Mouse (Mus musculus) MEL (cell line): ENCODE data around the gene Tm4sf5. TPM values are rescaled to one million over a fixed set of nuclear protein-coding genes. Genes with fewer than 3 reads are reported as not detected.

Experiments used
- DNase-seq: peaks from one replicate; pipeline ENCODE4 v3.0.0; 2011; ENCODE audit warnings: low read depth, low spot score
- H3K27ac ChIP-seq: 2 replicates; pipeline ENCODE4 v1.5.1; 2012; ENCODE audit warnings: low read depth, mild to moderate bottlenecking, control low read depth, low read length, moderate library complexity; ENCODE audit not compliant: control insufficient read depth
- H3K27me3 ChIP-seq, 2 experiments: fragments of 150-350 bp in 1 of 2; sonication (generic) in 1 of 2; 2 replicates each; pipeline ENCODE4 v1.6.1; 2012; ENCODE audit warnings: low read length in 2 of 2, mild to moderate bottlenecking in 2 of 2, improper control_type of control experiment in 1 of 2, moderate library complexity in 1 of 2; ENCODE audit not compliant: insufficient read depth in 2 of 2, control insufficient read depth in 1 of 2
- H3K36me3 ChIP-seq, 2 experiments: 2 replicates each; pipeline ENCODE4 v1.6.1; 2012 to 2014; ENCODE audit warnings: low read length in 2 of 2, improper control_type of control experiment in 1 of 2, inconsistent platforms in 1 of 2, mild to moderate bottlenecking in 1 of 2; ENCODE audit not compliant: insufficient read depth in 2 of 2, control insufficient read depth in 1 of 2
- H3K4me1 ChIP-seq, 2 experiments: fragments of 150-350 bp in 1 of 2; sonication (generic) in 1 of 2; 2 replicates each; pipeline ENCODE4 v1.6.1; 2012; ENCODE audit warnings: low read length in 2 of 2, improper control_type of control experiment in 1 of 2, mild to moderate bottlenecking in 1 of 2; ENCODE audit not compliant: insufficient read depth in 2 of 2, control insufficient read depth in 1 of 2
- H3K4me3 ChIP-seq, 2 experiments: fragments of 150-350 bp in 1 of 2; sonication (generic) in 1 of 2; 2 replicates each; pipeline ENCODE4 v1.5.1; 2012; ENCODE audit warnings: low read depth in 2 of 2, low read length in 2 of 2, mild to moderate bottlenecking in 2 of 2, moderate library complexity in 2 of 2, control low read depth in 1 of 2, improper control_type of control experiment in 1 of 2; ENCODE audit not compliant: control insufficient read depth in 1 of 2, insufficient read depth in 1 of 2
- H3K79me2 ChIP-seq: 2 replicates; pipeline ENCODE4 v1.6.1; 2012; ENCODE audit warnings: mild to moderate bottlenecking, low read length, moderate library complexity; ENCODE audit not compliant: control insufficient read depth, poor library complexity, insufficient read depth
- H3K9ac ChIP-seq: 2 replicates; pipeline ENCODE4 v1.6.1; 2012; ENCODE audit warnings: low read depth, mild to moderate bottlenecking, control low read depth, low read length, moderate library complexity; ENCODE audit not compliant: control insufficient read depth, poor library complexity, severe bottlenecking
- H3K9me3 ChIP-seq: fragments of 150-350 bp; sonication (generic); replicated peaks from 2 replicates; pipeline ENCODE4 v1.6.1; 2012; ENCODE audit warnings: mild to moderate bottlenecking, low read length, improper control_type of control experiment, moderate library complexity; ENCODE audit not compliant: insufficient read depth
- CHD1 ChIP-seq: IDR thresholded peaks from 2 replicates; pipeline ENCODE4 v1.6.1; 2012; ENCODE audit warnings: low read depth, mild to moderate bottlenecking, inconsistent platforms, low read length, improper control_type of control experiment
- CHD2 ChIP-seq: IDR thresholded peaks from 2 replicates; pipeline ENCODE4 v1.6.1; 2011; ENCODE audit warnings: low read length, improper control_type of control experiment
- CTCF ChIP-seq, 3 experiments: IDR thresholded peaks in 2 of 3; conservative IDR thresholded peaks in 1 of 3; 2 replicates each; pipeline ENCODE4 v1.5.1; 2011 to 2012; ENCODE audit warnings: low read length in 3 of 3, low read depth in 2 of 3, mild to moderate bottlenecking in 2 of 3, improper control_type of control experiment in 1 of 3, inconsistent platforms in 1 of 3, mixed read lengths in 1 of 3, moderate library complexity in 1 of 3; ENCODE audit not compliant: control insufficient read depth in 1 of 3, insufficient read depth in 1 of 3, poor library complexity in 1 of 3, severe bottlenecking in 1 of 3
- E2F4 ChIP-seq: IDR thresholded peaks from 2 replicates; pipeline ENCODE4 v1.6.1; 2011; ENCODE audit warnings: low read depth, low read length, improper control_type of control experiment, borderline replicate concordance
- ELF1 ChIP-seq: IDR thresholded peaks from 2 replicates; pipeline ENCODE4 v1.6.1; 2014; ENCODE audit warnings: low read depth, mild to moderate bottlenecking, inconsistent platforms, low read length, improper control_type of control experiment, moderate library complexity
- EP300 ChIP-seq, 2 experiments: IDR thresholded peaks; 2 replicates each; pipeline ENCODE4 v1.6.1; 2011; ENCODE audit warnings: improper control_type of control experiment in 2 of 2, low read length in 2 of 2, low read depth in 1 of 2, mild to moderate bottlenecking in 1 of 2
- ETS1 ChIP-seq: IDR thresholded peaks from 2 replicates; pipeline ENCODE4 v1.6.1; 2012; ENCODE audit warnings: low read depth, mild to moderate bottlenecking, inconsistent platforms, low read length, improper control_type of control experiment, moderate library complexity
- GABPA ChIP-seq: IDR thresholded peaks from 2 replicates; pipeline ENCODE4 v1.6.1; 2012; ENCODE audit warnings: low read depth, mild to moderate bottlenecking, inconsistent platforms, low read length, improper control_type of control experiment, moderate library complexity
- GATA1 ChIP-seq: IDR thresholded peaks from 2 replicates; pipeline ENCODE4 v1.6.1; 2011; ENCODE audit warnings: low read depth, low read length, improper control_type of control experiment
- KAT2A ChIP-seq: conservative IDR thresholded peaks from 2 replicates; pipeline ENCODE4 v1.6.1; 2012; ENCODE audit warnings: low read depth, low read length, improper control_type of control experiment, inconsistent platforms
- MAZ ChIP-seq: IDR thresholded peaks from 2 replicates; pipeline ENCODE4 v1.6.1; 2012; ENCODE audit warnings: low read depth, mild to moderate bottlenecking, inconsistent platforms, low read length, improper control_type of control experiment
- MEF2A ChIP-seq: IDR thresholded peaks from 2 replicates; pipeline ENCODE4 v1.6.1; 2014; ENCODE audit warnings: low read depth, mild to moderate bottlenecking, inconsistent platforms, low read length, improper control_type of control experiment; ENCODE audit not compliant: poor library complexity, insufficient replicate concordance, severe bottlenecking; ENCODE audit errors: extremely low read depth
- MYB ChIP-seq: IDR thresholded peaks from 2 replicates; pipeline ENCODE4 v1.6.1; 2011; ENCODE audit warnings: mild to moderate bottlenecking, low read depth, low read length, improper control_type of control experiment
- MYC ChIP-seq: IDR thresholded peaks from 2 replicates; pipeline ENCODE4 v1.6.1; 2011; ENCODE audit warnings: low read depth, mild to moderate bottlenecking, low read length, improper control_type of control experiment, moderate library complexity
- NELFE ChIP-seq: IDR thresholded peaks from 2 replicates; pipeline ENCODE4 v1.6.1; 2011; ENCODE audit warnings: low read depth, low read length, improper control_type of control experiment
- POLR2A ChIP-seq, 2 experiments: IDR thresholded peaks; 2 replicates each; pipeline ENCODE4 v1.6.1; 2011 to 2012; ENCODE audit warnings: low read length in 2 of 2, mild to moderate bottlenecking in 2 of 2, control low read depth in 1 of 2, improper control_type of control experiment in 1 of 2, low read depth in 1 of 2, moderate library complexity in 1 of 2; ENCODE audit not compliant: control insufficient read depth in 1 of 2, insufficient read depth in 1 of 2, poor library complexity in 1 of 2
- POLR2AphosphoS5 ChIP-seq: IDR thresholded peaks from 2 replicates; pipeline ENCODE4 v1.6.1; 2012; ENCODE audit warnings: low read depth, borderline replicate concordance, mild to moderate bottlenecking, inconsistent platforms, low read length, moderate library complexity, mixed read lengths
- RCOR1 ChIP-seq: IDR thresholded peaks from 2 replicates; pipeline ENCODE4 v1.6.1; 2012; ENCODE audit warnings: low read depth, mild to moderate bottlenecking, inconsistent platforms, low read length, improper control_type of control experiment
- SIN3A ChIP-seq: IDR thresholded peaks from 2 replicates; pipeline ENCODE4 v1.6.1; 2012; ENCODE audit warnings: low read length, improper control_type of control experiment, inconsistent platforms
- TAL1 ChIP-seq: IDR thresholded peaks from 2 replicates; pipeline ENCODE4 v1.6.1; 2012; ENCODE audit warnings: mild to moderate bottlenecking, inconsistent platforms, low read length, moderate library complexity, mixed read lengths
- TCF12 ChIP-seq: IDR thresholded peaks from 2 replicates; pipeline ENCODE4 v1.6.1; 2014; ENCODE audit warnings: low read depth, mild to moderate bottlenecking, inconsistent platforms, low read length, improper control_type of control experiment, moderate library complexity
- UBTF ChIP-seq: IDR thresholded peaks from 2 replicates; pipeline ENCODE4 v1.6.1; 2012; ENCODE audit warnings: low read depth, mild to moderate bottlenecking, inconsistent platforms, low read length, improper control_type of control experiment, moderate library complexity, borderline replicate concordance; ENCODE audit not compliant: insufficient read depth
- ZMIZ1 ChIP-seq: IDR thresholded peaks from 2 replicates; pipeline ENCODE4 v1.6.1; 2012; ENCODE audit warnings: low read depth, mild to moderate bottlenecking, inconsistent platforms, low read length, improper control_type of control experiment, moderate library complexity
- ZNF384 ChIP-seq: IDR thresholded peaks from 2 replicates; pipeline ENCODE4 v1.6.1; 2012; ENCODE audit warnings: low read depth, mild to moderate bottlenecking, inconsistent platforms, low read length, improper control_type of control experiment
- polyA plus RNA-seq, 2 experiments: library from polyadenylated mRNA; stranded (reverse) in 1 of 2; unstranded in 1 of 2; fragments of >175 nt in 1 of 2; fragments of >200 nt in 1 of 2; gene quantifications; 2 replicates each; pipeline versions ENCODE4 v1.2.1 to v1.2.4; 2012; ENCODE audit warnings: low replicate concordance in 2 of 2, low read depth in 1 of 2; ENCODE audit not compliant: insufficient read length in 2 of 2, insufficient read depth in 1 of 2, missing spikeins in 1 of 2
- total RNA-seq: library from RNA; depleted of rRNA; stranded (reverse); fragments of 300-350 nt; gene quantifications from 2 replicates; pipeline ENCODE4 v1.2.3, GENCODE M21; 2012

Gene Tm4sf5
- total and polyA plus RNA-seq, 3 experiments = 0.21 to 0.27 TPM; not detected in 1

DNA sequence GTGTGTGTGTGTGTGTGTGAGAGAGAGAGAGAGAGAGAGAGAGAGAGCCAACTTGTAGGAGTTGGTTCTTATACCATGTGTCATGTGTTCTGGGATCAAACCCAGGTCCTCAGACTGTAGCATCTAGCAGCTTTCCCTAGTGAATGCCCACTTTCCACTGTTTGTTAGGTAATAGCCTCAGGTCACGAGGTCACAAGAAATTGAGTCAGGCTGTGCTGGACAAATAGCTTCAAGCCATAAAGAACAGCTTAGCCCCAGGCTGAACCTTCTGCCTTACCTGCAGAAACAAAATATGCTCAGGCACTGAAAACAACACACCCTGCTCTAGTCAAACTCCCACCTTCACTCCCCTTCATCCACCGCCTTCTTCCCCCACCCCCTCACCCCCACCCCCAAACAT, 6.2 kb downstream of the Tm4sf5 start:
- Histone ChIP-seq H3K9ac (no peak overlapping the region), H3K27me3 (no peaks in the 10 kb centered on the region; a peak in 1 of 4 replicates), H3K27ac (no peak overlapping the region), H3K9me3 (no peaks in the 10 kb centered on the region), H3K79me2 (no peaks in the 10 kb centered on the region), H3K36me3 (peaks cover 0 to 18% of the 10 kb centered on the region in 2 experiments; a peak in 2 of 4 replicates), H3K4me3 (no peak overlapping the region), H3K4me1 (peaks cover 10 to 23% of the 10 kb centered on the region in 2 experiments)
- DNase-seq = no peak
- TF ChIP-seq ZNF384 (no peak), POLR2A (IDR thresholded peaks at IDR 0.05; ENCODE audit: control insufficient read depth in 1 of 2, insufficient read depth in 1 of 2, low read depth in 1 of 2, low read length in 2 of 2, poor library complexity in 1 of 2) (no peak), POLR2AphosphoS5 (no peak), CHD2 (no peak), ZMIZ1 (no peak), MYB (no peak), NELFE (no peak), EP300 (IDR thresholded peaks at IDR 0.05; ENCODE audit: low read depth in 1 of 2, low read length in 2 of 2) (no peak), ETS1 (no peak), E2F4 (no peak), TCF12 (no peak), MYC (no peak)

GRCm38 (mm10) chr11:70511825-70512224, 6.8 kb downstream of the Tm4sf5 start:
- Histone ChIP-seq H3K9ac (no peak overlapping the region), H3K4me1 (peaks cover 10 to 23% of the 10 kb centered on the region in 2 experiments), H3K79me2 (no peaks in the 10 kb centered on the region), H3K27me3 (no peaks in the 10 kb centered on the region; a peak in 1 of 4 replicates), H3K36me3 (peaks cover 0 to 18% of the 10 kb centered on the region in 2 experiments; a peak in 2 of 4 replicates), H3K4me3 (no peak overlapping the region), H3K9me3 (no peaks in the 10 kb centered on the region), H3K27ac (no peak overlapping the region)
- no peak for DNase-seq
- TF ChIP-seq TAL1 = no peak
- TF ChIP-seq ZNF384 = peak; percentile 50; the same call in 1 of the 2 replicates

- H3K27ac ChIP-seq = 0 out of 2 replicates have a peak overlapping the region, but pooled peaks have one; percentile 13
- peak overlapping the region in 1 of 2 experiments; percentile 3; a peak in 2 of 4 replicates for H3K4me3 ChIP-seq
- H3K79me2 ChIP-seq = no peaks in the 10 kb centered on the region
- peaks cover 10 to 23% of the 10 kb centered on the region in 2 experiments for H3K4me1 ChIP-seq
- no peaks in the 10 kb centered on the region for H3K9me3 ChIP-seq
- H3K36me3 ChIP-seq = peaks cover 0 to 21% of the 10 kb centered on the region in 2 experiments; a peak in 2 of 4 replicates
- DNase-seq = peak; percentile 43
- no peaks in the 10 kb centered on the region; a peak in 1 of 4 replicates for H3K27me3 ChIP-seq
- H3K9ac ChIP-seq = no peak overlapping the region; the same call in 1 of the 2 replicates
- TF ChIP-seq MEF2A (no peak), UBTF (no peak), ZNF384 (no peak), CHD1 (no peak), MAZ (no peak), GATA1 (peak; percentile 91), MYC (no peak), CTCF (IDR thresholded peaks at IDR 0.05 in 2 of 3, conservative IDR thresholded peaks at IDR 0.05 in 1 of 3; ENCODE audit: control insufficient read depth in 1 of 3, insufficient read depth in 1 of 3, low read depth in 2 of 3, low read length in 3 of 3, poor library complexity in 1 of 3, severe bottlenecking in 1 of 3) (no peak), ELF1 (no peak), TCF12 (peak; percentile 85), KAT2A (no peak), GABPA (no peak), ETS1 (peak; percentile 77), MYB (no peak), E2F4 (no peak), SIN3A (peak; percentile 70), RCOR1 (peak; percentile 84)
Observed at GRCm38 (mm10) chr11:70512709-70513342, 7.8 kb downstream of the Tm4sf5 start.
